Mouse (Mus musculus) spleen, adult 2 months (tissue): Measurements from ENCODE around the gene Fndc3b.

Experiments
- CTCF ChIP-seq: fragments of 200-500 bp; IDR thresholded peaks from 2 replicates; pipeline ENCODE4 v1.5.1; 2011; ENCODE audit warnings: mild to moderate bottlenecking, inconsistent platforms; ENCODE audit not compliant: insufficient read depth, insufficient read length, insufficient replicate concordance; ENCODE audit errors: extremely low read depth
- POLR2A ChIP-seq: fragments of 200-500 bp; IDR thresholded peaks from 2 replicates; pipeline ENCODE4 v1.6.1; 2011; ENCODE audit warnings: low read depth, low read length, inconsistent platforms

DNA sequence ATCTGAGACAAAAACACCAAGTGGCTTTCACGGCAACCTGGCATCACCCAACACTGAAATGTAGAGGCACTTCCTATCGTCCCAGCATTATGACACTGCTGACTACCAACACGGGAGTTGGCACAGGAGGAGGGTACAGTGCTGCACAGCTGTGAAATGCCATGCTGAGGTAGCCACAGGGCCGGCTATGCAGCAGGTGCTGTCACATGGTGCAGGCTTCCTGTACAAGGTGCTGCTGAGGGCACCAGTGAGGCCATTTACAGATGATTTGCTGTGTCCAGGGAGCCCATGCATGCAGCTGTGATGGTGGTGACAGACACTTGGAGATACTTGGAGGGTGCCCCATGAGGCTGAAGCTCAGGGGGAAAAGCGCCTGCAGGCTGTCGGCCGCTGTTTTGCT lies 249.2 kb downstream of the Fndc3b start:
- TF ChIP-seq CTCF (no peak), POLR2A (no peak)
